Mouse (Mus musculus) megakaryocyte, embryonic 14.5 days (primary cell): Measurements from ENCODE around the gene Cox17.

Experiments used
- FLI1 ChIP-seq: IDR thresholded peaks from 2 replicates; pipeline ENCODE4 v1.6.1; 2012; ENCODE audit warnings: low read length, inconsistent platforms, mixed read lengths
- GATA1 ChIP-seq: IDR thresholded peaks from 3 replicates; pipeline ENCODE4 v1.6.1; 2012; ENCODE audit warnings: mixed read lengths, low read length, inconsistent platforms, borderline replicate concordance

GRCm38 (mm10) chr16:38370633-38371374 is 24.0 kb downstream of the Cox17 start:
- TF ChIP-seq GATA1, result no peak
- no peak for TF ChIP-seq FLI1
